ENCODE assay signal across 24 mouse cellular contexts in genomic region chr3:122372617-122373016, GRCm38 (mm10).
DNase-seq lines count a peak whose midpoint lies in the region; ATAC-seq and TF ChIP-seq lines count a peak whose summit lies in the region.
"Had no signal": no experiment of that assay in that cellular context is flagged by ENCODE, and none has a peak within 500 bp of the region (broad histone marks: within the 10 kb centered on the region; RNA-seq: fewer than 3 reads in every experiment).

No protein-coding gene starts in this region.

- peak overlapping the region; percentile 61; the same call in 1 of the 2 replicates for H3K27ac ChIP-seq in midbrain, embryonic 10.5 days (replicated peaks)
- no peak overlapping the region for H3K27ac ChIP-seq in midbrain, embryonic 13.5 days
- H3K27ac ChIP-seq in bone marrow macrophage, adult 2 months (ENCODE audit: insufficient read depth, low read depth, low read length): peak overlapping the region; percentile 97
- H3K27ac ChIP-seq in kidney, embryonic 14.5 days (ENCODE audit: low read depth, low read length): no peak overlapping the region
- H3K27ac ChIP-seq: embryonic facial prominence, embryonic 13.5 days; heart, adult 2 months; heart, embryonic 15.5 days; hindbrain, embryonic 10.5 days; intestine, embryonic 15.5 days; layer of hippocampus, adult 2 months had no signal

- no peak for TF ChIP-seq POLR2A in bone marrow macrophage, adult 2 months (IDR thresholded peaks at IDR 0.05; ENCODE audit: borderline replicate concordance, low read depth, low read length)

- no peaks in the 10 kb centered on the region for H3K27me3 ChIP-seq in midbrain, embryonic 10.5 days (ENCODE audit: low read depth, poor library complexity, severe bottlenecking)
- H3K27me3 ChIP-seq in midbrain, embryonic 13.5 days: no peaks in the 10 kb centered on the region
- H3K27me3 ChIP-seq in kidney, embryonic 14.5 days (ENCODE audit: control insufficient read depth, insufficient read depth, low read length): no peaks in the 10 kb centered on the region
- H3K27me3 ChIP-seq: embryonic facial prominence, embryonic 13.5 days; intestine, embryonic 15.5 days had no signal

- no peak overlapping the region for H3K4me2 ChIP-seq in midbrain, embryonic 13.5 days (replicated peaks)
- H3K4me2 ChIP-seq in kidney, embryonic 14.5 days (replicated peaks; ENCODE audit: low read depth, low read length): no peak overlapping the region
- H3K4me2 ChIP-seq: embryonic facial prominence, embryonic 13.5 days; heart, embryonic 15.5 days; intestine, embryonic 15.5 days had no signal

- DNase-seq in midbrain, embryonic 10.5 days (ENCODE audit: low spot score): no peak
- DNase-seq in urinary bladder, postnatal 10 days (ENCODE audit: low spot score): no peak
- no peak for DNase-seq in MN1 (ENCODE audit: low spot score)
- DNase-seq: adrenal gland, postnatal 25 days; cerebellum, adult 2 months; cerebellum, postnatal 25 days; embryo, embryonic 11 days; gastrocnemius, postnatal 14 days; heart, adult 2 months; kidney, postnatal 14 days; right cerebral cortex, adult 18-20 months; thymus, postnatal 25 days had no signal

- no peak for ATAC-seq in midbrain, embryonic 13.5 days
- peak; percentile 56 for ATAC-seq in megakaryocyte, adult 5-6 weeks (ENCODE audit: poor library complexity, severe bottlenecking)
- ATAC-seq in kidney, embryonic 14.5 days (ENCODE audit: low FRiP score, low TSS enrichment): no peak
- ATAC-seq: forebrain, embryonic 14.5 days; hindbrain, embryonic 16.5 days; intestine, embryonic 15.5 days had no signal

- peaks cover 29% of the 10 kb centered on the region for H3K4me1 ChIP-seq in midbrain, embryonic 10.5 days
- peaks cover 19% of the 10 kb centered on the region for H3K4me1 ChIP-seq in midbrain, embryonic 13.5 days (replicated peaks)
- peaks cover 59% of the 10 kb centered on the region for H3K4me1 ChIP-seq in bone marrow macrophage, adult 2 months (ENCODE audit: control insufficient read depth, insufficient read depth, low read length)
- H3K4me1 ChIP-seq in kidney, embryonic 14.5 days (ENCODE audit: control insufficient read depth, insufficient read depth, low read length): peaks cover 10% of the 10 kb centered on the region

- 78% methylated on average over 4 of the region's 4 CpGs for WGBS in midbrain, embryonic 10.5 days
- 77% methylated on average over 4 of the region's 4 CpGs for WGBS in midbrain, embryonic 13.5 days
- 78% methylated on average over 4 of the region's 4 CpGs for WGBS in kidney, embryonic 14.5 days

- no peaks in the 10 kb centered on the region for H3K9me3 ChIP-seq in midbrain, embryonic 10.5 days (replicated peaks)
- H3K9me3 ChIP-seq in midbrain, embryonic 13.5 days: no peaks in the 10 kb centered on the region
- H3K9me3 ChIP-seq in kidney, embryonic 14.5 days (ENCODE audit: control insufficient read depth, low read length): no peaks in the 10 kb centered on the region
- H3K9me3 ChIP-seq: embryonic facial prominence, embryonic 13.5 days; heart, embryonic 15.5 days; hindbrain, embryonic 10.5 days; intestine, embryonic 15.5 days had no signal

- no peaks in the 10 kb centered on the region for H3K36me3 ChIP-seq in midbrain, embryonic 10.5 days
- H3K36me3 ChIP-seq in midbrain, embryonic 13.5 days: no peaks in the 10 kb centered on the region
- H3K36me3 ChIP-seq in kidney, embryonic 14.5 days (ENCODE audit: control insufficient read depth, insufficient read depth, low read length): no peaks in the 10 kb centered on the region
- H3K36me3 ChIP-seq: embryonic facial prominence, embryonic 13.5 days; heart, embryonic 15.5 days; hindbrain, embryonic 10.5 days; intestine, embryonic 15.5 days had no signal

- H3K4me3 ChIP-seq in midbrain, embryonic 10.5 days: no peak overlapping the region
- H3K4me3 ChIP-seq in midbrain, embryonic 13.5 days (replicated peaks): no peak overlapping the region
- 0 out of 2 replicates have a peak overlapping the region, but pooled peaks have one; percentile 3 for H3K4me3 ChIP-seq in bone marrow macrophage, adult 2 months (ENCODE audit: insufficient read depth, low read length)
- H3K4me3 ChIP-seq in kidney, embryonic 14.5 days (ENCODE audit: low read length): no peak overlapping the region
- H3K4me3 ChIP-seq: embryonic facial prominence, embryonic 13.5 days; erythroblast, embryonic 14.5 days; heart, adult 2 months; heart, embryonic 15.5 days; hindbrain, embryonic 10.5 days; intestine, embryonic 15.5 days; layer of hippocampus, adult 2 months had no signal

- no peak for TF ChIP-seq CTCF in bone marrow macrophage, adult 2 months (IDR thresholded peaks at IDR 0.05; ENCODE audit: low read depth, low read length)

- H3K9ac ChIP-seq in midbrain, embryonic 13.5 days (replicated peaks): no peak overlapping the region
- H3K9ac ChIP-seq in kidney, embryonic 14.5 days (ENCODE audit: low read depth, low read length): no peak overlapping the region
- H3K9ac ChIP-seq: embryonic facial prominence, embryonic 13.5 days; heart, embryonic 15.5 days; intestine, embryonic 15.5 days had no signal

Comparison
In these comparisons a context has a peak if more than half of its experiments do, and no peak if none do; other contexts are left out.
1. H3K27ac ChIP-seq: peak in midbrain, embryonic 10.5 days (single experiment) and bone marrow macrophage, adult 2 months (single experiment); none in midbrain, embryonic 13.5 days (single experiment) and kidney, embryonic 14.5 days (single experiment).